Mouse (Mus musculus) brain, embryonic 14.5 days (tissue): ENCODE measurements at regions not wholly inside any gene's neighbourhood (a gene's known extent, or its start where the extent isn't known, plus 50 kb on each side); places are given as distances from the start of the nearest gene placed in this dataset.

Experiments used
- CTCF ChIP-seq: fragments of 200-500 bp; IDR thresholded peaks from 2 replicates; pipeline ENCODE4 v1.5.1; 2012; ENCODE audit warnings: inconsistent platforms, mild to moderate bottlenecking, moderate library complexity, borderline replicate concordance; ENCODE audit not compliant: insufficient read depth, insufficient read length; ENCODE audit errors: extremely low read depth
- POLR2A ChIP-seq: fragments of 200-500 bp; IDR thresholded peaks from 2 replicates; pipeline ENCODE4 v1.6.1; 2012; ENCODE audit warnings: mild to moderate bottlenecking, inconsistent platforms, borderline replicate concordance; ENCODE audit not compliant: poor library complexity, insufficient read depth, insufficient read length, severe bottlenecking; ENCODE audit errors: extremely low read depth

GRCm38 (mm10) chr4:81023436-81023983 lies 113.1 kb downstream of the Lurap1l start:
- TF ChIP-seq CTCF: no peak
- TF ChIP-seq POLR2A: no peak
